Mouse (Mus musculus) forebrain, postnatal 0 days (tissue): ENCODE measurements around the gene Rad51b. TPM values are rescaled to one million over a fixed set of nuclear protein-coding genes. Genes with fewer than 3 reads are reported as not detected.

ENCODE experiments used
- ATAC-seq: fragments of 200-750 bp; cut with Nextera tagmentation; 2 replicates; pipeline ENCODE4 v1.8.0; 2017; ENCODE audit warnings: mild to moderate bottlenecking, moderate library complexity
- DNase-seq: peaks from one replicate; pipeline ENCODE4 v3.0.0-alpha.2; 2015
- H3K27ac ChIP-seq: fragments of 300-500 bp; sonication (generic); 2 replicates; pipeline ENCODE4 v1.5.1; 2014; ENCODE audit warnings: low read depth, mild to moderate bottlenecking, antibody characterized with exemption, low read length, moderate library complexity, mixed read lengths
- H3K27me3 ChIP-seq: fragments of 300-500 bp; sonication (generic); 2 replicates; pipeline ENCODE4 v1.6.1; 2014; ENCODE audit warnings: mild to moderate bottlenecking, low read length, mixed read lengths; ENCODE audit not compliant: insufficient read depth
- H3K36me3 ChIP-seq: fragments of 300-500 bp; sonication (generic); 2 replicates; pipeline ENCODE4 v1.6.1; 2014; ENCODE audit warnings: mild to moderate bottlenecking, moderate library complexity; ENCODE audit not compliant: insufficient read depth
- H3K4me1 ChIP-seq: fragments of 300-500 bp; sonication (generic); 2 replicates; pipeline ENCODE4 v1.6.1; 2014; ENCODE audit warnings: antibody characterized with exemption; ENCODE audit not compliant: insufficient read depth
- H3K4me2 ChIP-seq: fragments of 300-500 bp; sonication (generic); 2 replicates; pipeline ENCODE4 v1.6.1; 2014; ENCODE audit warnings: low read depth, mild to moderate bottlenecking, moderate library complexity
- H3K4me3 ChIP-seq: fragments of 300-500 bp; sonication (generic); 2 replicates; pipeline ENCODE4 v1.5.1; 2014; ENCODE audit warnings: low read depth, low read length, mixed read lengths
- H3K9ac ChIP-seq: fragments of 300-500 bp; sonication (generic); 2 replicates; pipeline ENCODE4 v1.6.1; 2014; ENCODE audit warnings: mild to moderate bottlenecking
- H3K9me3 ChIP-seq: fragments of 300-500 bp; sonication (generic); 2 replicates; pipeline ENCODE4 v1.6.1; 2016; ENCODE audit warnings: low read length
- CTCF ChIP-seq: sonication (generic); IDR thresholded peaks from 2 replicates; pipeline ENCODE4 v1.5.1; 2016; ENCODE audit warnings: antibody characterized with exemption, control low read depth, low read depth
- WGBS: fragments of 180-500 bp; shearing (Covaris S2); extraction: QIAGEN DNeasy Blood & Tissue Kit; methylation state at CpG from one replicate; pipeline ENCODE4 v1.1.7; 2014; 5-methylcytosine and 5-hydroxymethylcytosine counted together
- polyA plus RNA-seq: library from polyadenylated mRNA; unstranded; fragments of >200 nt; fragmentation: Nextera tagmentation; extraction: Ambion mirVana; gene quantifications from 2 replicates; pipeline ENCODE4 v1.2.1, GENCODE M21; 2015
- total RNA-seq: library from RNA; depleted of rRNA; stranded (reverse); fragments of >200 nt; gene quantifications from 2 replicates; pipeline ENCODE4 v1.2.3, GENCODE M21; 2014

Rad51b gene
- total and polyA plus RNA-seq, 2 experiments from 2014 or later = 0.62 to 1.1 TPM

DNA sequence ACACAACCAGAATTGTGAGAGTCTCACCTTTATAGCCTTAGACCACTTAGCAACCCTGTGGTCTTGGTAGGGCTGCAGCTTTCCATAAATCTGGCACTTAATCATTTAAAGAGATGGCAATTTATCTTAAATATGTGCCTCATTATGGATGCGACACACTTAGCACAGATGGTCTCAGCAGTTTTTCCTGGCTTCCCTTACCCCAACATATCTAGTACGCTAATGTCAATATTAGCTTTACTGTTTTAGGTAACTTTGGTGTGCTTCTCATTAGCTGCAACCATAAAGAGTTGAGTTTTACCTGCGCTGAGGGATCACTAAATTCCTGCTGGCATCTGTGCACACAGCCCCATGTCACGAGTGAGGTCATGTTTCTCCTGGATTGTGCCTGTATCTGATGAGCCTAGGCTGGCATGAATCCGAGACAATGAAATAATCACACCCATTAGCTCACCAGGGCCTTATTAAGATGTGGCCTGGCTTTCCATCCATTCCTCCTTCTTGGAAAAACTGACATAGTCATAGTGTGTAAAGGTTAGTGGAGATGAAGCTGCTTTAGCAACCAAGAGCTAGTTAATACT lies 432.9 kb downstream of the Rad51b start:
- H3K4me2 ChIP-seq = no peak overlapping the region
- no peaks in the 10 kb centered on the region for H3K36me3 ChIP-seq
- no peak for DNase-seq
- no peak overlapping the region for H3K9ac ChIP-seq
- no peak overlapping the region for H3K4me3 ChIP-seq
- H3K27me3 ChIP-seq = no peaks in the 10 kb centered on the region
- H3K27ac ChIP-seq = no peak overlapping the region
- ATAC-seq = no peak
- TF ChIP-seq CTCF = no peak
- 57% methylated on average over 5 of the region's 5 CpGs for WGBS
- peaks cover 11% of the 10 kb centered on the region for H3K9me3 ChIP-seq
- peaks cover 8% of the 10 kb centered on the region; the same call in 1 of the 2 replicates for H3K4me1 ChIP-seq

DNA sequence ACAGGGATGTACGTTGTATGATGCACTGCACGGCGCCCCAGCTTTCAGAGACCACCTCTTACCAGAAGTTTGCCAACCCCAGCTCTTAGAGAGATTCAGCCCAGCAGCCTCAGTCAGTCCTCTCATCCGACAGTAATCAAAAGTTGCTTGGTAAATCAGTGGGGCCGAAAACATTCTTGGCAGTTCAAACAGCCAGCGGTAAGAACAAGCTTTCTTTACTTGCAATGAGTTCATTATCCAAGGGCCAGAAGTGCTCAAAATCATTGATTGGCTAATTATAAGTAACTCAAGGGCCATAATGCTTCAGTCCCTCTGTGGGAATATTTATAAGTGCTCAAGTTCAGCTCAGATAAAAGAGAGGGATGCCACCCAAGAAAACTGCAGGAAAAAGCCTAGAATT lies 434.8 kb downstream of the Rad51b start:
- DNase-seq (no peak), ATAC-seq (peak; percentile 16; the same call in 1 of the 2 replicates)
- H3K4me2 ChIP-seq = no peak overlapping the region
- no peaks in the 10 kb centered on the region for H3K36me3 ChIP-seq
- WGBS = 28% methylated on average over 6 of the region's 6 CpGs
- H3K27me3 ChIP-seq = no peaks in the 10 kb centered on the region
- H3K9ac ChIP-seq = no peak overlapping the region
- H3K4me1 ChIP-seq = peaks cover 8% of the 10 kb centered on the region; the same call in 1 of the 2 replicates
- peak overlapping the region; percentile 59 for H3K27ac ChIP-seq
- H3K4me3 ChIP-seq = no peak overlapping the region
- no peak for TF ChIP-seq CTCF
- peaks cover 11% of the 10 kb centered on the region for H3K9me3 ChIP-seq

- no peak for DNase-seq
Observed at GRCm38 (mm10) chr12:79732355-79733115, 435.5 kb downstream of the Rad51b start.

DNA sequence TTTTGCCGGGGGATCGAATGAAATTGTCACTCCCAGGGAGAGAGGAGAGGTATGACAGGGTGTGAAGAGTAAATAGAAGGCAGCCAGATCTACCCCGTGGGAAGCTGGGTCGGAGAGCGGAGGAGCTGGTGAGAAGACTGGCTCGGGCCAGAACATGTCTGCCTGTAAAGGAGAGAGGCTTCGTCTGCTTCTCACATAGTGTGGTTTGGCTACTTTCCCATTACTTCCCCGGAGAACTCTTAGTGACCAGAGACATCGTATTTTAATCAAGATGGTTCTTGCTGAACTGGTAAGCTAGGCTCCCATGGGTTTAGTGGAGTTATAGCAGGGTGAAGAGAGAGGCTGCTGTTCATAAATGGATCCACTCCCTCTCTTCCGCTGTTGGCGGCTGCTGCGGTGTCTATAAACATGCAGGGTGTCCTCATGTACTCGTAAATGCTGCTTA lies 438.3 kb downstream of the Rad51b start:
- ATAC-seq = no peak
- Histone ChIP-seq H3K4me2 (no peak overlapping the region), H3K36me3 (no peaks in the 10 kb centered on the region), H3K27ac (no peak overlapping the region), H3K9ac (no peak overlapping the region), H3K4me1 (0 out of 2 replicates have a peak, but pooled peaks cover 3% of the 10 kb centered on the region), H3K4me3 (no peak overlapping the region), H3K9me3 (no peaks in the 10 kb centered on the region), H3K27me3 (no peaks in the 10 kb centered on the region)
- no peak for DNase-seq
- no peak for TF ChIP-seq CTCF
- WGBS = 78% methylated on average over 13 of the region's 13 CpGs

More at GRCm38 (mm10) chr12:79732355-79733115, 435.5 kb downstream of the Rad51b start:
- WGBS = 29% methylated on average over 12 of the region's 12 CpGs
- TF ChIP-seq CTCF = no peak
- Histone ChIP-seq H3K4me1 (peaks cover 8% of the 10 kb centered on the region; the same call in 1 of the 2 replicates), H3K4me3 (no peak overlapping the region), H3K9me3 (peaks cover 11% of the 10 kb centered on the region), H3K27me3 (no peaks in the 10 kb centered on the region), H3K4me2 (no peak overlapping the region), H3K36me3 (no peaks in the 10 kb centered on the region), H3K27ac (peak overlapping the region; percentile 59), H3K9ac (no peak overlapping the region)
- peak; percentile 51 for ATAC-seq

- no peak for TF ChIP-seq CTCF
- DNase-seq (no peak), ATAC-seq (no peak)
- Histone ChIP-seq H3K4me1 (0 out of 2 replicates have a peak, but pooled peaks cover 3% of the 10 kb centered on the region), H3K36me3 (no peaks in the 10 kb centered on the region), H3K27ac (no peak overlapping the region), H3K9ac (no peak overlapping the region), H3K27me3 (no peaks in the 10 kb centered on the region), H3K4me3 (no peak overlapping the region), H3K4me2 (no peak overlapping the region), H3K9me3 (no peaks in the 10 kb centered on the region)
- 86% methylated on average over 4 of the region's 4 CpGs for WGBS
Observed at GRCm38 (mm10) chr12:79735882-79736281, 438.8 kb downstream of the Rad51b start.

- DNase-seq (no peak), ATAC-seq (no peak)
- Histone ChIP-seq H3K4me1 (no peaks in the 10 kb centered on the region), H3K9ac (no peak overlapping the region), H3K27ac (no peak overlapping the region), H3K4me3 (no peak overlapping the region), H3K4me2 (no peak overlapping the region), H3K36me3 (no peaks in the 10 kb centered on the region), H3K9me3 (no peaks in the 10 kb centered on the region), H3K27me3 (no peaks in the 10 kb centered on the region)
- TF ChIP-seq CTCF = no peak
Observed at GRCm38 (mm10) chr12:79738700-79739099, 441.6 kb downstream of the Rad51b start.
